Mouse (Mus musculus) lung, embryonic 14.5 days (tissue): ENCODE measurements at regions not wholly inside any gene's neighbourhood (a gene's known extent, or its start where the extent isn't known, plus 50 kb on each side); places are given as distances from the start of the nearest gene placed in this dataset.
A peak's percentile ranks its signal among the peaks of the same experiment; 100 is the strongest.

Source experiments
- ATAC-seq: fragments of 200-750 bp; cut with Nextera tagmentation; 2 replicates; pipeline ENCODE4 v1.8.0; 2017; ENCODE audit warnings: mild to moderate bottlenecking, moderate TSS enrichment, moderate library complexity; ENCODE audit not compliant: insufficient read depth
- DNase-seq: peaks from one replicate; pipeline ENCODE4 v3.0.0-alpha.2; 2015
- H3K27ac ChIP-seq: fragments of 300-500 bp; sonication (generic); 2 replicates; pipeline ENCODE4 v1.5.1; 2014; ENCODE audit warnings: low read depth, mild to moderate bottlenecking, moderate library complexity
- H3K27me3 ChIP-seq: fragments of 300-500 bp; sonication (generic); 2 replicates; pipeline ENCODE4 v1.6.1; 2014; ENCODE audit warnings: low read length, control low read depth; ENCODE audit not compliant: insufficient read depth
- H3K36me3 ChIP-seq: fragments of 300-500 bp; sonication (generic); 2 replicates; pipeline ENCODE4 v1.6.1; 2014; ENCODE audit warnings: control low read depth; ENCODE audit not compliant: insufficient read depth
- H3K4me1 ChIP-seq: fragments of 300-500 bp; sonication (generic); 2 replicates; pipeline ENCODE4 v1.6.1; 2014; ENCODE audit warnings: antibody characterized with exemption, control low read depth; ENCODE audit not compliant: insufficient read depth
- H3K4me2 ChIP-seq: fragments of 300-500 bp; sonication (generic); 2 replicates; pipeline ENCODE4 v1.6.1; 2014; ENCODE audit warnings: mild to moderate bottlenecking
- H3K4me3 ChIP-seq: fragments of 300-500 bp; sonication (generic); 2 replicates; pipeline ENCODE4 v1.5.1; 2014; ENCODE audit warnings: low read depth, low read length
- H3K9ac ChIP-seq: fragments of 300-500 bp; sonication (generic); 2 replicates; pipeline ENCODE4 v1.6.1; 2014
- H3K9me3 ChIP-seq: fragments of 300-500 bp; sonication (generic); 2 replicates; pipeline ENCODE4 v1.6.1; 2016; ENCODE audit warnings: low read depth, low read length, control low read depth
- CTCF ChIP-seq: IDR thresholded peaks from 2 replicates; pipeline ENCODE4 v1.5.1; 2016; ENCODE audit warnings: antibody characterized with exemption, low read depth
- WGBS: fragments of 180-500 bp; shearing (Covaris S2); extraction: QIAGEN DNeasy Blood & Tissue Kit; methylation state at CpG from one replicate; pipeline ENCODE4 v1.1.7; 2014; 5-methylcytosine and 5-hydroxymethylcytosine counted together

GRCm38 (mm10) chr6:51329070-51329995 lies 103.1 kb upstream of the Nfe2l3 start:
- TF ChIP-seq CTCF: no peak
- Histone ChIP-seq H3K27ac (no peak overlapping the region), H3K4me3 (no peak overlapping the region), H3K9me3 (no peaks in the 10 kb centered on the region), H3K4me2 (no peak overlapping the region), H3K4me1 (0 out of 2 replicates have a peak, but pooled peaks cover 4% of the 10 kb centered on the region), H3K36me3 (no peaks in the 10 kb centered on the region), H3K9ac (no peak overlapping the region), H3K27me3 (no peaks in the 10 kb centered on the region)
- 72% methylated on average over 13 of the region's 13 CpGs for WGBS
- no peak for ATAC-seq
- no peak for DNase-seq

- DNase-seq: no peak
- 0 out of 2 replicates have a peak, but pooled peaks cover 4% of the 10 kb centered on the region for H3K4me1 ChIP-seq
- H3K36me3 ChIP-seq: no peaks in the 10 kb centered on the region
- H3K27ac ChIP-seq: no peak overlapping the region
- H3K9ac ChIP-seq: no peak overlapping the region
- no peak overlapping the region for H3K4me2 ChIP-seq
- no peak overlapping the region for H3K4me3 ChIP-seq
- WGBS: 39% methylated on average over 5 of the region's 5 CpGs
- no peaks in the 10 kb centered on the region for H3K9me3 ChIP-seq
- H3K27me3 ChIP-seq: no peaks in the 10 kb centered on the region
- no peak for ATAC-seq
- TF ChIP-seq CTCF: no peak
These were observed 102.3 kb upstream of the Nfe2l3 start for GRCm38 (mm10) chr6:51330069-51330706.

GRCm38 (mm10) chr6:51332841-51333240 lies 99.6 kb upstream of the Nfe2l3 start:
- ATAC-seq: no peak
- peaks cover 8% of the 10 kb centered on the region; the same call in 1 of the 2 replicates for H3K4me1 ChIP-seq
- no peak overlapping the region for H3K9ac ChIP-seq
- 64% methylated on average over 11 of the region's 11 CpGs for WGBS
- peak overlapping the region; percentile 15; the same call in 1 of the 2 replicates for H3K27ac ChIP-seq
- no peaks in the 10 kb centered on the region for H3K9me3 ChIP-seq
- H3K4me2 ChIP-seq: no peak overlapping the region
- H3K4me3 ChIP-seq: no peak overlapping the region
- peak; percentile 57 for DNase-seq
- TF ChIP-seq CTCF: no peak
- H3K27me3 ChIP-seq: no peaks in the 10 kb centered on the region
- no peaks in the 10 kb centered on the region for H3K36me3 ChIP-seq

- 29% methylated on average over 7 of the region's 7 CpGs for WGBS
- H3K4me2 ChIP-seq: no peak overlapping the region
- TF ChIP-seq CTCF: no peak
- H3K9me3 ChIP-seq: no peaks in the 10 kb centered on the region
- no peaks in the 10 kb centered on the region for H3K27me3 ChIP-seq
- peak; percentile 56 for DNase-seq
- ATAC-seq: peak; percentile 68
- no peak overlapping the region for H3K4me3 ChIP-seq
- no peaks in the 10 kb centered on the region for H3K36me3 ChIP-seq
- no peak overlapping the region for H3K9ac ChIP-seq
- peaks cover 8% of the 10 kb centered on the region; the same call in 1 of the 2 replicates for H3K4me1 ChIP-seq
- H3K27ac ChIP-seq: peak overlapping the region; percentile 72
These were observed 98.6 kb upstream of the Nfe2l3 start for GRCm38 (mm10) chr6:51333722-51334360.

- no peak overlapping the region for H3K4me2 ChIP-seq
- no peaks in the 10 kb centered on the region for H3K36me3 ChIP-seq
- DNase-seq: no peak
- peaks cover 8% of the 10 kb centered on the region; the same call in 1 of the 2 replicates for H3K4me1 ChIP-seq
- no peaks in the 10 kb centered on the region for H3K9me3 ChIP-seq
- peak overlapping the region; percentile 34 for H3K27ac ChIP-seq
- H3K27me3 ChIP-seq: no peaks in the 10 kb centered on the region
- no peak overlapping the region for H3K9ac ChIP-seq
- peak; percentile 42; the same call in 1 of the 2 replicates for ATAC-seq
- 71% methylated on average over 5 of the region's 5 CpGs for WGBS
- TF ChIP-seq CTCF: no peak
- H3K4me3 ChIP-seq: no peak overlapping the region
These were observed 97.2 kb upstream of the Nfe2l3 start for GRCm38 (mm10) chr6:51335314-51335713.

GRCm38 (mm10) chr6:51339301-51339700 lies 93.2 kb upstream of the Nfe2l3 start:
- Histone ChIP-seq H3K9ac (no peak overlapping the region), H3K9me3 (no peaks in the 10 kb centered on the region), H3K36me3 (no peaks in the 10 kb centered on the region), H3K27ac (no peak overlapping the region), H3K4me2 (no peak overlapping the region), H3K4me1 (peaks cover 5% of the 10 kb centered on the region; the same call in 1 of the 2 replicates), H3K27me3 (no peaks in the 10 kb centered on the region), H3K4me3 (no peak overlapping the region)
- no peak for TF ChIP-seq CTCF
- WGBS: 80% methylated on average over 2 of the region's 2 CpGs
- ATAC-seq: no peak
- no peak for DNase-seq
